Mouse (Mus musculus) kidney, adult 18-20 months (tissue): ENCODE results near the gene Cntn1.
"Not testable (repeated sequence)": the region's sequence is repeated elsewhere in the genome, so short reads cannot be mapped to it uniquely, and the experiment has no call there.

ENCODE experiments used
- DNase-seq: peaks from one replicate; pipeline ENCODE4 v3.0.0; 2021

Cntn1 gene

DNA sequence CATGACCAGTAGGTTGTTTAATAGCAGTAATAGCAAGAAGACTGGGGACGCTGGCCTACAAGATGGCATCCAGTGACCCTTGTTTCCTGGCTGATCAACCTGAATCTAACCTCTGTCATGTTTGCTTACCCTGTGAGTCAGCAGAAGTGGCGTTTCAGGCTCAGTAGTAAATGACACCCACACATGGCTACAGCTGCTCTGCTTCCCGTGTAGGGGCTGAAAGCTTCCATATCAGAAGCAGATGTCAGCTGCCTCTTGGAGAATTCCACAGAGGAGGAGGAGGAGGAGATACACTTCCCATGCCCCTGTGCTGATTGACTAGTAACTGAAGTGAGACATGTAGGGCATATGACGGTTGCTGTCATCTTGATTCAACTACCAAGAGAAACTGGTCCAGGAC lies 225.9 kb downstream of the Cntn1 start:
- DNase-seq: no peak

DNA sequence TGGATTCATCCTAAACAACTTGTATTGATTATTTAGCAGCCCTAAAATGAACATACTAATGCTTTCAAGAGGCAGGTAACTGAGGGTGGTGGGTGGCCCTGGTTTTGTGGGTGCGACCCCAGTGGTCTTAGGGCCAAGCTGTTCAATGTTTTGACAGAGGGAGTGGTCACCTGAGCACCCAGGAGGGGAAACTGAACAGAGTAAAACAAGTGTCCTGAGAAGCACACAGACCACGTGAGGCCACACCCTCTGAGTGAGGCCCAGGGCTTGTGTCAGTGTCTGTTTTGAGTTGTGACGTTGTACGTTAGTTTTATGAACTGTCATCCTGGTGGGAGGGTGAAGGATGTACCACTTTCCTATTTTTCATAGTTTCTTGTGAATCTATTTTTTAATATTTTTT lies 227.0 kb downstream of the Cntn1 start:
- DNase-seq: no peak

DNA sequence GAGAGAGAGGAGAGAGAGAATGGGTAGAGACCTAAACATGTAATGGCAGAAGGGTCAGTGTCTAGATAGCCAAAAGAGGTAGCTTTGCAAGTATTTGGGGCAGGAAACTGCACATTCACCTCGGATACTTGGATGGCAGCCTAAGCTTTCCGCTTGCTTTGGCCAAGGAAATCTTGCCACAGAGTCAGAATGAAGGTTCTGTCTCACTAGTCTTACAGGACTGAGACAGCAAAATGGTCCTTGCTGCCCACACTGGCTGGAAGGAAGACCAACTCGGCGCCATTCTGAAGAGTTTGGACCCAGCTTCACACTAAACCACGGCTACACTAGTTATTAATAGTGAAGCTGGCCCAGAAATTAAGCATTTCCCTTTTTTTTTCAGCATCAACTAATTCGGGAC lies 230.0 kb downstream of the Cntn1 start:
- no peak for DNase-seq

DNA sequence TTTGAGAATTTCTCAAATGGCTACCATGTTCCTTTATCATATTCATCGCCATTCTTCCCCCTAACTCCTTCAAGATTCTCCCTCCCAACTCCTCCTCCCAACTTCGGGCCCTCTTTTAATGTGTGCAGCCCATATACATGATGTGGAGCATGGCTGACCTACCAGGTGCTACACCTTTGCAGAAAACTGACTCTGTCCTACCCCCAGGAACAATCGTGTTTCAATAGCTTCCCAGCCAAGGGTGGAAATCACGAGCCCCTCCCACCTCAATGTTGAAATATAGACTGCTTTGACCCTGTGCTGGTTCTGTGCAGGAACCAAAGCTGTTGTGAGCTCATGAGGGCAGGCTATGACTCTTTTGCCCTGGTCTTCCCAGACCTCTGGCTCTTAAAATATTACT lies 236.7 kb downstream of the Cntn1 start:
- DNase-seq: no peak

DNA sequence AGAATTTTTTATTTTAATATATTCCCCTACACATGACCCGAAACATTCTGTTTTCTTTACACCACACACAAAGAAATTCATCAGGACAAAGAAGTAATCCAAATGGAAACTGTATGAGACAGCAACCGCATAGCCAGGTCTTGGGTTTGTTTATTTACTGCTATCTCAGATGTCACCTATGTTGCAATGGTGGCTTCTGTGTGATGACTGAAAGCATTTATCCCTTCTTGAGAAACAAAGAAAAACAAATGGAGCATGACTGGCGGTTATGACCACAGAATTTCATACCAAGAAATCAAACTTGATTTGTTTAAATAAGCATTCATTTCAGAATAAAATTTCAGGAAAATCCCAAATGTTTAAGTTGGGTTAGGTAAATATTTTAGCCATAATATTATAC lies 245.5 kb downstream of the Cntn1 start:
- no peak for DNase-seq

DNA sequence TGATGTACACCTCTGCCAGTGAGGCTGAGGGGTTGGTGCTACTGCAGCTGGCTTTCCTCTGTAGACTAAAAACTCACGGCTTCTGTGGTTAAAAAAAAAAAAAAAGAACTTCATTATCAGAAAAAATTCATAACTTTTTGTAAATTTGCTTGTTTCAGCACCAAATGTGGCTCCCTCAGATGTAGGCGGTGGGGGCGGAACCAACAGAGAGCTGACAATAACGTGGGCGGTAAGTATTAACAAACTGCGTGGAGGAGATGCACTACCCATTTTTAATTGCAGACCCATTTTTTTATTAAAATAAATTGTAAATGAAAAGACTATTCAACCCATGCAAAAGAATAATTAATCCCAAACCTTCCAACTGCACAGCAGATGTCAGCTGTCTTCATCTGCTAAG lies 251.8 kb downstream of the Cntn1 start:
- no peak for DNase-seq

DNA sequence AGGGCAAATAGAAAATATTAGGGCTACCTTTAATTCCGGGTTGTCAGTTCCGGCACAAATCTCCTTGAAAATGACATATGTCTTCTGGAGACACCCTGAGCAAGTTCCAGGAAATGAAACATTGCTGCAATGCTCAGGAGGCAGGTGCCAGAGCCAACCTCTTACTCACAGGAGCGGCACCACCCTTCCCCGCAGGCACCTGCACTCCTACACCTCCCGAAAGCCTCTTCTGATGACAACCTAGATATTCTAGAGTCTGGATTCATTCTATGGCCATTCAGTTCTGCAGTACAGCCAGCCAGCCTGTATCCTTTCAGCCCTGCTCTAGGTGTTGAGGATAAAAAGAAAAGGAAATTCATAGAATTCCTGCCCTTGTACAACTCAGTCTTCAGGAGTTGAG lies 253.3 kb downstream of the Cntn1 start:
- DNase-seq: no peak

DNA sequence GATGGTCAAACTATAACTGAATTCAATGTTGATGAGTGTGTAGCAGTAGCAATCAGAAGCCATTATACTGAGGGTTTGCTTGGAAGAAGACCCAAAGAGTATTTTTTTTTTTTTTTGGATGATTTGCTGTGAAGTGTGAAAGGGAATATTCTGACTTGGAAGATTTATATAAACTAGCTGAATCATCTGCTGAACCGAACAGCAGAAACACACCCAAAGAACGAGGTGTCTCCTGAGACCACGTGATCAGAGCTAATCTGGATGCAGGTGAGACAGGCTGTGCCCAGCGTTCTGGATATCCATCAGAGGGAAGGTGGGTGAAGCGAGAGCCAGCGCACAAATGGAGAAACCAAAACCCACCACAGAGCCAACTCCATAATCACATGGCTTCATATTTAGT lies 271.0 kb downstream of the Cntn1 start:
- DNase-seq: no peak

DNA sequence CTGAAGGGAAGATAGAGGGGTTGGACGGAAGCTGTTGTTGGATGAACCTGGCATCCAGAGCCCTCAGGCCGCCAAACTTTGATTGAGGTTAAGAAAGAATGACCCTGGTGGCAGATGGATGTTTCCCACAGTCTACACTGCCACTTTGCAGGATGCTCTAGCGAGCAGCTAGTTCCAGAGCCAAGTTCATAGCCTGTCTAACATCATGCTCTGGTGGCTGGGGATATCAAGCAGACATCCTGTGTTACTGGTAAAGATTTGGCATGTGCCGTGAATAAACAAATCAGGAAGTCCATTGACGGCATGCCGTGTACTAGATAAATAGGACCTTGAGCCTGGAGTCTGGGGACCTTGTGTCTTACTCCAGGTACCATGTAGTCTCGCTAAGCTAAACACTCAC lies 276.1 kb downstream of the Cntn1 start:
- DNase-seq: no peak

DNA sequence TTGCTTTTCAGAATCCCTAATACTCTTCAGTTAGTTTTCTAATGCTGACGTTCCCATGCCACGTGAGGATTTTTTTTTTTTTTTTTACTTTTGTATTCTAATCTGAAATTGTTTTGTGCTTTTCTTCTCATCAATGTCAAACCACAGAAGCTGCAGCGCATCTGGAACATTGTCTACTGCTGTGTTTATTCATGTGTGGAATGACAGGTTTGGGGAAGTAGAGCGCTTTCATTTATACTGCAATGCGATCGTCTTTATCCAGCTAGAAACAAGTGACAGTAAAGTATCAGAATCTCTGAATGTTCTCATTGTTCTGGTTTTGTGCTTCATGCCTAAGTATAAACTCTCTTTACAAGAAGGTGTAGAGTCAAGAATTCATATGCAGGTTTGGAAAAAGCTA lies 289.3 kb downstream of the Cntn1 start:
- no peak for DNase-seq

DNA sequence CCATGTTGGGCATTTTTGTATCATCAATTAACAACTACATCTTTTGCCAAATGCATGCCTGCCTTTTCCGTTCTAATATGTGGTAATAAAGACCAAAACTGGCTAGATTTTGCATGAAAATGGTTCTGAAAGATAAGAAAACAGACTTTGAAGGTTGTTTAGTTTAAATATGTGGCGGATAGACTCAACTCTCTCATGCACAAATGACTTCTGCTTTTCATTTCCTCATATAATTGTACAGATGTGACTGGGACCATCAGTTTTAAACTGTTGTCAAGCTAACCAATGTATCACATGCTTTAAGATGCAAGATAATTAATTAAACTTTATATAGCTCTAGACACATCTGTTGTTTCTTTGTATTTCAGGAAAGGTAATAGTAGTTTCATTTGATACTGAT lies 290.5 kb downstream of the Cntn1 start:
- no peak for DNase-seq

DNA sequence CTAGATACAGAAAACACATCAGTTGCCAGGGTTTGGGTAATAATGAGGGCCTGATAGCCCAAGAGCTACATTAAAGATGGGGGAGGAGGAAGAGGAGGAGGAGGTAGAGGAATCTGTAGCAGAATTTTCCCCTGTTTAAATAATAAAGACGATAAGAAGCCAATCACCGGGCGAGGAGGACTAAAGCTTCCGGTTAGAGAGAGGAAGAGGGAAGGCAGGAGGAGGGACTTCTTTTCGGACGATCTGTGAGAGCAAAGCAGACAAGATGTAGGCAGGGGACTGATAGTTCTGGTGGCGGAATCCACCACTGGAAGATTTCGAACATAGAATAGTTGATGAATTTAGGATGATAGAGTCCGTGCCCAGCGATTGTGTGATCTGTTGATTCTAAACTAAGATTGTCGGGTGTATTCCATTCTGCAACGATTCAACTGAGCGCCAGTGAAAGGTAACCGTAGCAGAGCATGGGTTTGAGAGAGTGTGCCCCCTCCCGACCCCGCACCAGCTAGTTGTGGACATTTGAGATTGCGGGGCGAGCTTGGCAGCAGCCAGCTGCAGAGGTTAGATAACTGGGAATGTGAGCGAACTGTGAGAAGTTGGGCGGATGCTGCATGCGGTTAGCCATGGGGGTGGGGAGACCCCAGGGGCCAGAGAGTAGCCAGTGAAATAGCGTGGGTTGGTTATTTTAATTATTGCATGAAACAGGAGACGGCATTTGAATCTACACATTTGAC lies 293.3 kb downstream of the Cntn1 start:
- no peak for DNase-seq

DNA sequence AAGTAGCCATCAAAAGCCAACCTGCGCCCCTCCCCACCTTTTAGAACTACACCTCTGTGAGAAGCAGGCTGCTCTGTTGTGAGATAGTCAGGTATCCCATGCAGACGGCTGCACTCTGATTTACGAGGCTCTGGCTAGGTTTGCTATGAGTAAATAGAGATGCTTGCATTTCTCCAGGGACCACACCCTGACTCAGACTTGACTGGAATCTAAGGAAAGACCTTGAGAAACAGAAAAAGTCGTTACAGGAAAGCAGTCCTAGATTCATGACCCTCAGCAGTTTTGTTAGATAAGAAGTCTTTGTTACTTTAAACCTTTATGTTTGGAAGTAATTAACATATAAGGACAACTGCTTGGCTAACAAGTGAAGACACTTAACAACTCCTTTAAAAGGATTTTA lies 296.5 kb downstream of the Cntn1 start:
- no peak for DNase-seq

DNA sequence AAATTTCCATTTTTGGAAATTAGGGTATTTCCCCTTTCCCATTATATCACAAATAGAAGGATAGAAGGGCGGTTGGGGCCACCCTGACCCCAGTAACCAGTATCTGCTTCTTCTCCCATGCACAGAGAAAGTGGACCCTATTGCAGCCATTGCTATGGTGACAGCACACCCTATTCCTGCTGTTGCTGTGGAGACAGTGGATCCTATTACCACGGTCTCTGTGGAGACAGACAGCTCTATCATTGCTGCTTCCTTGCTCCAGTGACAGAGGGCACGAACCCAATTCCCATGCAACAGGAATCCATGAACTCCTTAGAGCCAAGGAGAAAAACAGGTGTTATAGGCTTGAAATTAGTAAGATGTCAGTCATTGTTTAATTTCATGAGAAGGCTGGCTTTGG lies 296.9 kb downstream of the Cntn1 start:
- DNase-seq: no peak

DNA sequence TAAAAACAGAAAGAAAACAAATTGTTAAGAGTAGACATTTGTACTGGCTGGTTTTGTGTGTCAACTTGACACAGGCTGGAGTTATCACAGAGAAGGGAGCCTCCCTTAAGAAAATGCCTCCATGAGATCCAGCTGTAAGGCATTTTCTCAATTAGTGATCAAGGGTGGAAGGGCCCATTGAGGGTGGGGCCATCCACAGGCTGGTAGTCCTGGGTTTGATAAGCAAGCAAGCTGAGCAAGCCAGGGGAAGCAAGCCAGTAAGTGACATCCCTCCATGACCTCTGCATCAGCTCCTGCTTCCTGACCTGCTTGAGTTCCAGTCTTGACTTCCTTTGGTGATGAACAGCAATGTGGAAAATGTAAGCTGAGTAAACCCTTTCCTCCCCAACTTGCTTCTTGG lies 297.5 kb downstream of the Cntn1 start:
- not testable (repeated sequence) for DNase-seq

DNA sequence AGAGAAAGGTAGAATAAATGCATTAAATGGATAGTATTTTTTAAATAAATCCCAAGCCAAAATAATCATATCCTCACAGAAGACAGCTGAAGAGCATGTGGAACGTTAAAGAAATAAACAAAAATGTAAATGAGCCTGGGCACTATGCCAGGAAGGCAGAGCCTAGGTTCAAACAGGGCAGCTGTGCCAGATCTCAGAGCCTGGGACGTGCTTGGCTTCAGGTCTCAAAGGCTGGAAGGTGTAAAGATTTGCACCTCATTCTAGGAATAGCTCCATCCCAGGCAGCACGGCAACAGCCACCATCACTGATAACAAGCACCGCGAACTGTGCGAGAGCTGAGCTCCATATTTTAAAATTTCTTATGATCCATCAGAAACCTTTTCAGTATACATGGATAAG lies 313.2 kb downstream of the Cntn1 start:
- no peak for DNase-seq

DNA sequence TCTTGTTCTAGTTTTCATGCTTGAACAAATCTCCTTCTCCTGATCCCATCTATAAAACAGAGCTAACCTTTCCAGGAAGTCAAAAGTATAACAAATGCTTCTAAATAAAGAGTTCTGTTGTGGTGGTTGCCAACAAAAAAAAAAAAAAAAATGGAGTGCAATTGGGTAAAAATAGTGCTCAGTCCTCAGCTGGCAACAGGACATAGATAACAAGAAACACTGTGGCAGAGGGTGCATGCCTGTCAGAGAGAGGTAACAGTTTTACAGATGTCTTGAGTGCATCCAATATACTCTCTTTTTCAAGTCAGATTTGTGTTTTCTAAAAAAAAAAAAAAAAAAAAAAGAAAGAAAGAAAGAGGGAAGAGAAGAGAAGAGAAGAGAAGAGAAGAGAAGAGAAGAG lies 313.6 kb downstream of the Cntn1 start:
- DNase-seq: no peak
